Mouse (Mus musculus) midbrain, postnatal 0 days (tissue): ENCODE measurements at regions not wholly inside any gene's neighbourhood (a gene's known extent, or its start where the extent isn't known, plus 50 kb on each side); places are given as distances from the start of the nearest gene placed in this dataset.

Source experiments
- ATAC-seq: fragments of 200-750 bp; cut with Nextera tagmentation; 2 replicates; pipeline ENCODE4 v1.8.0; 2017; ENCODE audit warnings: moderate number of reproducible peaks, mild to moderate bottlenecking, moderate TSS enrichment, moderate library complexity; ENCODE audit not compliant: low FRiP score
- DNase-seq: peaks from one replicate; pipeline ENCODE4 v3.0.0-alpha.2; 2015; ENCODE audit warnings: low spot score
- H3K27ac ChIP-seq: fragments of 300-500 bp; sonication (generic); 2 replicates; pipeline ENCODE4 v1.5.1; 2014; ENCODE audit warnings: low read depth, mild to moderate bottlenecking, low read length, mixed read lengths
- H3K27me3 ChIP-seq: fragments of 300-500 bp; sonication (generic); 2 replicates; pipeline ENCODE4 v1.6.1; 2014; ENCODE audit warnings: low read length, control low read depth, mixed read lengths; ENCODE audit not compliant: insufficient read depth
- H3K36me3 ChIP-seq: fragments of 300-500 bp; sonication (generic); 2 replicates; pipeline ENCODE4 v1.6.1; 2014; ENCODE audit warnings: low read length, control low read depth, mixed read lengths; ENCODE audit not compliant: insufficient read depth
- H3K4me1 ChIP-seq: fragments of 300-500 bp; sonication (generic); 2 replicates; pipeline ENCODE4 v1.6.1; 2014; ENCODE audit warnings: mild to moderate bottlenecking, control low read depth, antibody characterized with exemption, low read length, mixed read lengths; ENCODE audit not compliant: insufficient read depth
- H3K4me2 ChIP-seq: fragments of 300-500 bp; sonication (generic); 2 replicates; pipeline ENCODE4 v1.6.1; 2014; ENCODE audit warnings: low read depth, mild to moderate bottlenecking, low read length, mixed read lengths; ENCODE audit not compliant: poor library complexity, severe bottlenecking
- H3K4me3 ChIP-seq: fragments of 300-500 bp; sonication (generic); 2 replicates; pipeline ENCODE4 v1.5.1; 2014; ENCODE audit warnings: low read depth, mild to moderate bottlenecking, low read length, moderate library complexity
- H3K9ac ChIP-seq: fragments of 300-500 bp; sonication (generic); replicated peaks from 2 replicates; pipeline ENCODE4 v1.6.1; 2014; ENCODE audit warnings: mild to moderate bottlenecking, low read length, moderate library complexity, mixed read lengths; ENCODE audit not compliant: poor library complexity, severe bottlenecking
- H3K9me3 ChIP-seq: fragments of 300-500 bp; sonication (generic); 2 replicates; pipeline ENCODE4 v1.6.1; 2016; ENCODE audit warnings: low read length, control low read depth
- CTCF ChIP-seq: IDR thresholded peaks from 2 replicates; pipeline ENCODE4 v1.5.1; 2016; ENCODE audit warnings: antibody characterized with exemption, mild to moderate bottlenecking
- WGBS: fragments of 180-500 bp; shearing (Covaris S2); extraction: QIAGEN DNeasy Blood & Tissue Kit; methylation state at CpG from one replicate; pipeline ENCODE4 v1.1.7; 2014; 5-methylcytosine and 5-hydroxymethylcytosine counted together

- H3K4me3 ChIP-seq = no peak overlapping the region
- H3K9me3 ChIP-seq = no peaks in the 10 kb centered on the region
- H3K27ac ChIP-seq = no peak overlapping the region
- DNase-seq (no peak), ATAC-seq (no peak)
- H3K9ac ChIP-seq = no peak overlapping the region
- H3K4me1 ChIP-seq = peaks cover 3% of the 10 kb centered on the region; the same call in 1 of the 2 replicates
- no peaks in the 10 kb centered on the region for H3K27me3 ChIP-seq
- 25% methylated on average over 3 of the region's 3 CpGs for WGBS
- 0 out of 2 replicates have a peak overlapping the region, but pooled peaks have one; percentile 50 for H3K4me2 ChIP-seq
- H3K36me3 ChIP-seq = no peaks in the 10 kb centered on the region
- TF ChIP-seq CTCF = no peak
Observed at GRCm38 (mm10) chr1:78015999-78016398, 180.9 kb downstream of the Pax3 start.

- no peak for ATAC-seq
- WGBS = 15% methylated on average over 3 of the region's 3 CpGs
- Histone ChIP-seq H3K9me3 (no peaks in the 10 kb centered on the region), H3K36me3 (no peaks in the 10 kb centered on the region), H3K9ac (no peak overlapping the region), H3K4me1 (peaks cover 3% of the 10 kb centered on the region; the same call in 1 of the 2 replicates), H3K4me2 (no peak overlapping the region), H3K4me3 (no peak overlapping the region), H3K27ac (no peak overlapping the region), H3K27me3 (no peaks in the 10 kb centered on the region)
- no peak for DNase-seq
- no peak for TF ChIP-seq CTCF
Observed at GRCm38 (mm10) chr1:78013396-78013795, 183.5 kb downstream of the Pax3 start.

GRCm38 (mm10) chr1:78008811-78009410 lies 188.0 kb downstream of the Pax3 start:
- Histone ChIP-seq H3K36me3 (no peaks in the 10 kb centered on the region), H3K4me1 (no peaks in the 10 kb centered on the region), H3K9ac (no peak overlapping the region), H3K27ac (no peak overlapping the region), H3K27me3 (no peaks in the 10 kb centered on the region), H3K4me2 (no peak overlapping the region), H3K9me3 (no peaks in the 10 kb centered on the region), H3K4me3 (no peak overlapping the region)
- no peak for ATAC-seq
- 30% methylated on average over 16 of the region's 16 CpGs for WGBS
- no peak for DNase-seq
- TF ChIP-seq CTCF = peak; percentile 40

GRCm38 (mm10) chr1:78004376-78004775 lies 192.6 kb downstream of the Pax3 start:
- DNase-seq = no peak
- WGBS = 75% methylated on average over 3 of the region's 3 CpGs
- no peak overlapping the region for H3K4me2 ChIP-seq
- H3K27me3 ChIP-seq = no peaks in the 10 kb centered on the region
- no peak for ATAC-seq
- no peak overlapping the region for H3K9ac ChIP-seq
- H3K4me1 ChIP-seq = no peaks in the 10 kb centered on the region
- H3K9me3 ChIP-seq = no peaks in the 10 kb centered on the region
- no peak for TF ChIP-seq CTCF
- no peak overlapping the region for H3K27ac ChIP-seq
- no peaks in the 10 kb centered on the region for H3K36me3 ChIP-seq
- no peak overlapping the region for H3K4me3 ChIP-seq

- TF ChIP-seq CTCF = no peak
- Histone ChIP-seq H3K4me1 (no peaks in the 10 kb centered on the region), H3K4me2 (no peak overlapping the region), H3K4me3 (no peak overlapping the region), H3K27me3 (no peaks in the 10 kb centered on the region), H3K9ac (no peak overlapping the region), H3K9me3 (no peaks in the 10 kb centered on the region), H3K36me3 (no peaks in the 10 kb centered on the region), H3K27ac (no peak overlapping the region)
- 92% methylated on average over 3 of the region's 3 CpGs for whole genome bisulfite sequencing
- no peak for ATAC-seq
- DNase-seq = no peak
Observed at GRCm38 (mm10) chr1:77998727-77999126, 198.2 kb downstream of the Pax3 start.

- no peak for TF ChIP-seq CTCF
- no peak overlapping the region for H3K4me3 ChIP-seq
- no peak overlapping the region for H3K9ac ChIP-seq
- H3K27ac ChIP-seq = no peak overlapping the region
- H3K4me2 ChIP-seq = no peak overlapping the region
- H3K4me1 ChIP-seq = no peaks in the 10 kb centered on the region
- 82% methylated on average over 4 of the region's 4 CpGs for WGBS
- H3K36me3 ChIP-seq = no peaks in the 10 kb centered on the region
- ATAC-seq = no peak
- no peaks in the 10 kb centered on the region for H3K9me3 ChIP-seq
- DNase-seq = no peak
- H3K27me3 ChIP-seq = peaks cover under 1% of the 10 kb centered on the region; the same call in 1 of the 2 replicates
Observed at GRCm38 (mm10) chr1:77981528-77981927, 215.4 kb downstream of the Pax3 start.
